Mouse (Mus musculus) kidney, postnatal 14 days (tissue): ENCODE measurements around the gene Mroh9.

Experiments used
- DNase-seq: peaks from one replicate; pipeline ENCODE4 v3.0.0; 2022; ENCODE audit warnings: mixed read lengths

The Mroh9 gene

DNA sequence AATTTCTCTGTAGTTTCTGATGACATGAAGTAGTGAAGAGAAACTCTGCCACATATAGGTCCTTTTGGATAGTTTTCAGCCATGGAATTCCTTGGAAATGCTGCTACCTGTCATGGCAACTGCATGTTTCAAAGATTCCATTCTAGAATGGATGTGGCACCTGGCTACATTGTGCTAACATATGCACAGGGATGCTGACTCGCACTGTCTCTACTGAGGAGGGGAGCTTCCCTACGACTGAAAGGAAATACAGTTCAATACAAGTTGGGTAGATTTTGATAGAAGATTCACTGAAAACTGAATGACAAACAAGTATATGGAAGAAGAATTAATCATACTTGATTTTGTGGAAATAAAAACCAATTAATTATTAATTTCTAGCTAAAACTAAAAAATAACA lies at the start of gene Mroh9:
Gene Mroh9, minus strand, starts transcription at position 101 of the 400 bp plus-strand sequence.
- DNase-seq: no peak

DNA sequence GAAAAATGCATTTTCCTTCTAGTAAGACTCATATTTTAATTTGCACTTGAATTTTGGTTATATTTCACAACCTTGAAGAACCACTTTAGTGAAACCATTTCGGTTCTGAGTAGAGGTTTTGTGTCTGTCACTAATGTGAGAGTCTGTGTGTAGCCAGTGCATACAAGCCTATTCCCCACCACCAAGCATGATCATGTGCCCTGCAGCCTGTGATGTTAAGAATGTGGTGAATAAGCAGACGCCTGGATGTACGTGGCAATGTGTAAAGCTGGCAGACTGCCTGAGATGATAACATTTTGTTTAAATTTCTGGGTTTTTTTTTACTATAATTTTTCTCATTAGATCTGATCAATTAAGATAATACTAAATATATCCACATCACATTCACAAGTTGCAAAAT lies 44.5 kb upstream of the Mroh9 start:
- no peak for DNase-seq

- DNase-seq: no peak
Observed at GRCm38 (mm10) chr1:163129129-163129900, 43.8 kb upstream of the Mroh9 start.

- no peak for DNase-seq
Observed at GRCm38 (mm10) chr1:163126175-163126881, 40.9 kb upstream of the Mroh9 start.

DNA sequence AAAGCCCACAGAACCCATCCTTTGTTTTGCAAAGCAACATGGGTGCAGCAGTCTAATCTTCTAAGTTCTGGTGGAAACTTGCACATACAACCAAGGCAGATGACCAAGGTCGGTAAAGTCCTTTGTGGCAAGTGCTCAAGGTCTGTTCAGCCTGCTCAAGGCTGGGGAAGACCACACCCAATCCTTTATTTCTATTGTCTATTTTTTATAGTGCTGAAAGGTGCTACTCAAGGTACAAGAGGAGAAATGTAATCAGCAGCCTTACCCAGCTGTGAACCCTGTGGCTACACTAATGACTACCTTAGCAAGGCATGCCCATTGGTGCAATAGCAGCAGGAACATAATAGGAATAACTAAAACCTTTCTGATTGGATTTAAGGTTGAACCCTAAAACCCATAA lies 36.9 kb upstream of the Mroh9 start:
- DNase-seq: no peak

- no peak for DNase-seq
Observed at GRCm38 (mm10) chr1:163113461-163114174, 28.1 kb upstream of the Mroh9 start.

DNA sequence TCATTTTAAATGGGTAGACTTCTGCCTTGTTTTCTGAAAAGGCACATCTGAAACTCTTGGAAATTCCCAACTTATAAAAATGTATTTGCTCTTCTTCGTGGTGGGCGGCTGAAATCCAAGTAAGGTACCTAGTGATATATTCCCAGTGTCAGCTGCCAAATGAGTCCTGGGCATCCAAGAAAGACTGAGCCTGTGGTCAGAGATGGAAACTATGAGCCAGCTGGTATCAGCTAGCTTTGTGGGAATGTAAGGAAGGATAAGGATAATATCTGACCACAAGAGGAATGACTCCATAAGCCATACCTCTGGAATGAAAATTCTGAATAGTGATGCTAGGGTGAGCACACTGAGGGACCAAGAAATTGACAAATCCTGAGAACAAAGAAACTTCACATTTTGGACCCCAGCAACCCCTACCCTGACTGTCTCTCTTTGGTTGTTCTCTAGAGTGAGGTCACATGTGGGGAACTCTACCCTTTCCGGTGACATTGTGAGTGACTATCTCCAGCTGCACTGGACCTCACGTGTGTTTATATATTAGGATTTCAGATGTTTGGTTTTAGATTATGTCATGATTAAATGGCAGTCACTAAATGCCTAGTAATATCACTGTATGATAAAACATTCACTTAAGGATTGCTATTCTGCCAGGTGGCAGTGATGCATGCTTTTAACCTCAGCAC lies 27.2 kb upstream of the Mroh9 start:
- DNase-seq: no peak

DNA sequence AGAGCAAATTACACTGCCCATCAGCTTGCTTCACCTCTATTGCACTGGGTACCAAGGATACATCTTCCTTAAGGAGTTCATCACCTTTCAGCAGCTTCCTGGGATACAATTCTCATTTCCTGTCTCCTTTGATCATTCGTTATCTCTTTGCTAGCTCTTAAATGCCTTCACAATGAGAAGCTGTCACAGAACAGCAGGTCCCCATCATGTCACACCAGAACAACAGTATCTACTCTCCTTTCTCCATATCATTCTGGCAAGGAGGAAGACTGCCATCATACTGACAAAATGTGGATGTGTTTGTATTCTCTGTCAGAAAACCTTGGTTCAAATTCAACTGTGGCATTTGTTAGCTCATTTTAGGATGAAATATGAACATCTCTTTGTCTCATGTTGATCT lies 19.5 kb upstream of the Mroh9 start:
- no peak for DNase-seq

- peak; percentile 20 for DNase-seq
Observed at GRCm38 (mm10) chr1:163091438-163092155, 6.1 kb upstream of the Mroh9 start.

GRCm38 (mm10) chr1:163070502-163070901 lies 15.0 kb downstream of the Mroh9 start:
- peak; percentile 64 for DNase-seq

DNA sequence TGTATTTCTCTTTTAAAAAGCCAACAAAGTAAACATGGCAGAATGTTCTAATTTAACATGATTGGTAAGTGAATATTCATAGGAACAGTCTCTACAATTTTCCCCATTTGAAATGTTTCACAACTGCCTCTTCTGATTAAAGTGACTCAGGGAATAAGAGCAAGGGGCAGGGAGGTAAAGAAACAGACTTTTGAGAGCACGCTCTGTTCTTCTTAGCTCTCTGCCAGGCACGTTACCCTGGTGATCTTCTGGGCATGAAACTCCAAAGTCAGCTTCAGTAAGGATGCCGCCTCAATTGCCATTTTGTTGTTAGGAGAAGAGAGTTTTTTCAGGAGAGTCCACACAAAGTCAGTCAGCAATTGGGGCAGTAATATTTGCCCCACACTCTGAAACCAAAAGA lies 25.1 kb downstream of the Mroh9 start:
- DNase-seq: no peak

DNA sequence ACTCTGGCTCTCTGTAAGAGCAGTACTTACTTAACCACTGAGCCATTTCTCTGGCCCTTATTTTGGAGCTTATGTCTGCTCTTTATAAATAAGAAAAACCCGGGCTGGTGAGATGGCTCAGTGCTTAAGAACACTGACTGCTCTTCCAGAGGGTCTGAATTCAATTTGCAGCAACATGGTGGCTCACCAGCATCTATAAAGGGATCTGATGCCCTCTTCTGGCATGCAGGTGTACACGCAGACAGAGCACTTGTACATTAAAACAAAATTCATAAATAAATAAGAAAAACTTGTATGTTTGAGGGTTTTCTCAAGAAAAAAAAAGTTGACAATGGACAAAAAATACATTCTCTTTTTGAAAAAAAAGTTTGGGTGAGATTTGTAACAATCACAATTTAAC lies 28.1 kb downstream of the Mroh9 start:
- DNase-seq: peak; percentile 35

DNA sequence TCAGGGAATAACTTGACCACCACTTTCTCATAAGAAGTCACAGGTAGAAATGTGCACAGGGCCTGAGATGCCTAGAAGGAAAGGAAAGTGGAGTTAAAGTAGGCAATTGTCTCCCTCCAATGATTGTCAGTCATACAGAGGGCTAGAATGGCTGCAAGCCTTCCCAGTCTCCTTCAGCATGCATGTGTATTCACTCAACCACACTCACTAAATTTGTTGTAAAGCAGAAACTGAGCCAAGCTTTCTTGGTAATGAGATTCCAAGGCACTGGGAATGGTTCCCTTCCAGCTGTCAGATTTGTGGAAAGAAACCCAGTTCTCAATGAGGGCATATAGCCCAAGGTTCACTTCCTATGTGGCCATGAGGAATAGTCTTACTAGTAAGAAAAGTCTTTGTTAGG lies 29.8 kb downstream of the Mroh9 start:
- no peak for DNase-seq

GRCm38 (mm10) chr1:163023075-163023474 lies 62.4 kb downstream of the Mroh9 start:
- no peak for DNase-seq

GRCm38 (mm10) chr1:163009220-163009619 lies 76.2 kb downstream of the Mroh9 start:
- DNase-seq: no peak

- DNase-seq: peak; percentile 21
Observed at GRCm38 (mm10) chr1:163003496-163003895, 82.0 kb downstream of the Mroh9 start.

- DNase-seq: no peak
Observed at GRCm38 (mm10) chr1:163001271-163001829, 84.1 kb downstream of the Mroh9 start.

DNA sequence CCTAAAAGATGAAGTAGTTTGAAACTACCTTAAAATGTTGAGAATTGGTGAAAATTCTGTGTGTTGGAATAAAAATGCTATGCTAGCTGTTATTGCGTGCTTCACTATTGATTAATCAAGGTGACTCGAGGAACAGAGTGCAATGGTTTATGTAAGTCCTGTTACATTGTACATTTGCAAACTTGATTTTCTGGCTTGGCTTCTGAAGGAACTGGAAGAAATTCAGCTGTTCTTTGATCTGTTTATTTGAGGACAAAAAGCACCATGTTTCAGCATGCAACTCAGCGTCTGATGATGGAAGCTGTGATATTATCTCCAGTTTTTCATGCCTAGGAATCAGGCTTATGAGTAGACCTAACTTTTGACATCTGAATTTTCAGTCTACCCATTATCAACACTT lies 97.9 kb downstream of the Mroh9 start:
- no peak for DNase-seq

GRCm38 (mm10) chr1:162986777-162987176 lies 98.7 kb downstream of the Mroh9 start:
- DNase-seq: no peak

GRCm38 (mm10) chr1:162986121-162986748 lies 99.2 kb downstream of the Mroh9 start:
- DNase-seq: no peak

DNA sequence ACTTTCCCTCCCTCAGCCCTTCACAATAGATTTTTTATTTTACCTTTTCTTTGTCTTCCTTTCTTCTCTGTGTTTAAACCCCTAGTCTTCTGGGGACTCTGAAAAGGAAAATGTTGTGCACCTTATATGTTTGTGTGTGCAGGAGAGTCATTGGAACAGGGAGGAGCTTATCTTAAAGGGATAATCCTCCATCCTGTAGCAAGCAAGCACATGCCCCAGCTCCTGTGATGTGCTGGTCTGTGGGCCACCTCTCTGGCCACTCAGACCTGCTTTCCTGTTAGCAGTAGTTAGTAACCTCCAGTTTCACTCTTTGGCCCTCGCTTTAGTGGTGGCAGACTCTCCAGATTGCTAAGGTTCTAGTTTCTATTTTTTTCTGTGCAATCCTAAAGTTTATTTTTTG lies 101.0 kb downstream of the Mroh9 start, which contains the start of gene Fmo3:
Gene Fmo3, minus strand, starts transcription at position 101 of the 400 bp plus-strand sequence.
- DNase-seq: no peak
